Mouse (Mus musculus) adrenal gland, adult 2 months (tissue): ENCODE data around the gene Rmdn3. TPM values are rescaled to one million over a fixed set of nuclear protein-coding genes. Genes with fewer than 3 reads are reported as not detected.
A peak's percentile ranks its signal among the peaks of the same experiment; 100 is the strongest.

Experiments used
- DNase-seq: peaks from one replicate; pipeline ENCODE4 v3.0.0; 2021
- long read RNA-seq: library from polyadenylated mRNA; stranded (forward); transcript quantifications from one replicate; pipeline ENCODE4 v2.0.0, GENCODE M21; 2021
- polyA plus RNA-seq: library from polyadenylated mRNA; depleted of rRNA; stranded (reverse); fragments of >200 nt; gene quantifications from 2 replicates; pipeline ENCODE4 v1.2.3, GENCODE M21; 2012; rRNA removed
- total RNA-seq, 2 experiments: library from RNA; stranded (reverse); gene quantifications; 2 replicates each; pipeline ENCODE4 v1.2.3; 2021

The Rmdn3 gene
- total RNA-seq (10 to 100 TPM; 59.2 to 72.7 TPM), polyA plus RNA-seq (26.6 and 28.5 TPM in 2 replicates)
- long read RNA-seq, transcript Rmdn3-201 (13 exons, 2,249 nt): major isoform, 79 of 87 reads
- long read RNA-seq, partial matches to known transcripts: 3 of 87 reads
- long read RNA-seq, other reads (novel, unspliced or antisense): 5 of 87 reads

DNA sequence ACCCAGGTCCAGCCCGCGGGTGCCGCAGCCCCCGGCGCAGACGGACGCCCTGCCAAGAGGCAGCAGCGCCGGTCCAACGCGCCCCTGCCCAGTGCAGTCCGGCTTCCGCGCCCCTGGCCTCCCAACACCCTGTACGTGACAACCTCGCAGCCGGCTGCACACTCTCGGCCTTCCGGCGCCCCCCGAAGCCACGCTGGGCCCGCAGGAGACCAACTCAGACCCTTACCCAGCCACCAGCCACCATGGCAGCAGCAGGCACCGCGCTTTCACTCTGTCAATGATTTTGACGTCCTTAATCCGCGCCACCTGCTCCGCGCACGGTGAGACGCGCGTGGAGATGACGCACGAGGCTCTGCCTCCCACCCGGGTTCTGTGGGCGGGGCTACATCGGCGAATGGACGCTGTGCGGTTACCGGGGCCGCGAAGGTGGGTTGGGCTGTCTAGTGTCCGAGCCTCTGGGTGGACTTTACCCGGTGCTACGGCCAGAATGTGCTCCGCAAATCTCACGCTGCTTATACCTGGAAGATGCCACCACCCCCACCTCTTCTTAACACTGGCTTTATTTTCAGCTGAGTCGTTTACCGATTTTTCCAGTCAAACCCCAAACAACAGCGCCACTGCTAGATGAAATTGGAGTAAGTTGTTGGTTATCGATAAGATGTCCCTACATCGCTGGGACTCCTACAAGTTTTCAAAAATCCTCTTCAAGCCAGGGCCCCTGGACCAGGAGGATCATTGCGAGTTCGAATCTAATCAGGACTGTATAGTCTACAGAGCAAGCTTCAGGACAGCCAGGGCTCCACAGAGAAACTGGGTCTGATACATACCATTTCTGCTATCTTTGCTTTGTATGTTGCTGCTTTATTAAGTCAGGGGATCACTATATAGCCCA, at the start of gene Rmdn3:
TSS of gene Rmdn3 (minus strand) at position 354 of the 892 bp plus-strand sequence.
- peak; percentile 96 for DNase-seq

DNA sequence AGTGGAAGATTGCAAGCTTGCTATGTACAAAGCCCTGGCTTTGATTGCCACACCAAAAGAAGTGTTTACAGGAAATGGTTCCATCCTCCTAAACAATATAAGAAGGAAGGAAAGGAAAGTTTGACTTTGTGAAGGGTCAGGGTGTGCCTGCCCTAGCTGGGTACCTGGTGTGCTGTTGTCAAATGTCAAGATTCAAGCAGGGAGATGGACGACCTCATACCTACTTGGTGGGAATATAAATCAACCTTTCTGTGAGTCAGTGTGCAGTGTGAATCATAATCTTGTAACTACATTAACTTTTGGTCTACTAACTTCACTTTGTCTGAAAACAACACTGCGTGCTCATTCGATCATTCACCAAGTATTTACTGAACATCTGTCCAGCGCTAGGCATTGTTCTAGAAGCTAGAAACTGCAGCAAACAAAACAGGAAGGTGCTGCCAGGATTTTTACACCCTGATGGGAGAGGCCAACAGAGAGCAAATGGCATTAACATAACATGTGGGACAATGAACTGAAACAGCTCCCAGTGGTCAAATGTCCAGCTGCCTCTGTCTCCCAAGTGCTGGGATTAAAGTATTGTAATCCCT, 47.1 kb upstream of the Rmdn3 start:
- peak; percentile 21 for DNase-seq

DNA sequence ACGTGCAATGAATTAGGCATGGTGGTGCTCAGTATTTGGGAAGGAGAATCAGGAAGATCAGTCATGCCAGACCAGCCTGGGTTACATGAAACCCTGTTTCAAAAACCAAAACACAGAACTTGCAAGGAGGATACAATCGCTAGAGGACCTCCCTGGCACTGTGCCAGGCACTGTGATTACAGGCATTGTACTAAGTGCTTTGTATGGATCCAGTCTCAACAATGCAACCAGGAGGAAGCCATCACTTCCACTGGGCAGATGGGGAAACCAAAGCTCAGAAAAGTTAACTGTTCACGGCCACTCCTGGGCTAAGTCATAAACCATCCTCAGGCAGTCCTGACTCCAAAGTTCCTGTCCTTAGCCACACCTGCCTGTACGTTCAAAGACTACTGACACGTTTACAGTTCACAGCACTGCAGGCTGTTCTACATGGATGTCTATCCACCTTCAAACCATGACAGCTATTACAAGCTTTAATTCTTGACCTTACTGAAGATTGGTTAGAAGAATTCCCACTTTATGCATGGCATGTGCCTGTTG, 46.1 kb upstream of the Rmdn3 start:
- no peak for DNase-seq

DNA sequence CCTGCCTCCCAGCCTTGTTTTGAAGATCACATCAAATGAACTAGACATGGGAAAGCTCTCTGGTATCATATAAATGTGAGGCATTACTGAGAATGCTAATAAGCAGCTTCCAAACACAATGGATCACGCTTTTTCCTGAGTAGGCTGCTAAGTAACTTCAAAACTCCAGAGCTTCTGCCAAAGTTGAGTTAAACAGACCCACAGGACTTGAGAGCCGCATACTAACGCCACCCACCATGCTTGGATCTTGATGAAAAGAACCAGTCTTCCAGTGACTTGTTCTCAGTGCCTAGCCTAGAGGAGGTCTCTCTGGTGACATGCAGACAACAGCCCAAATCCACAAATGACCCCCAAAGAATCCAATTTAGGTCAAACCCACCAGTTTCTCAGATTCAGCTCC, 42.1 kb upstream of the Rmdn3 start:
- no peak for DNase-seq

DNA sequence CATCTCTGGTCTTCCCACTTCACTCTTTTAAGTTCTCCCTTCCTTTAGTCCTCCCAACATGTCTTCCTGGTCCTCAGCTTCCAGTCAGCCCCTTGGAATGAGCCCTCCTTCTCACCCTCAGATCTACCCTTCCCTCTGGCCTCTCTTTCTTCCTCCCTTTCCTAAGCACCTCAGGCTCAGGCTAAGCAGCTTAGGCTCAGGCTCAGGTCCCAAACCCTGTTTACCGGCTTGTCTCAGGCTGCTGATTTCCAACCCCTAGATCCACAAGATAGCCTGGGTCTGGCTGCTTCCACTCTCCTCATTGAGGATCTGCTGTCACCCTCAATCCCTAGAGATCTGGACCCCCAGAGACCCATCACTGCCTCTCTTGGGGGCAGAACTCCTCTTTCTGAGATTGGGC, 41.2 kb upstream of the Rmdn3 start:
- DNase-seq: no peak

DNA sequence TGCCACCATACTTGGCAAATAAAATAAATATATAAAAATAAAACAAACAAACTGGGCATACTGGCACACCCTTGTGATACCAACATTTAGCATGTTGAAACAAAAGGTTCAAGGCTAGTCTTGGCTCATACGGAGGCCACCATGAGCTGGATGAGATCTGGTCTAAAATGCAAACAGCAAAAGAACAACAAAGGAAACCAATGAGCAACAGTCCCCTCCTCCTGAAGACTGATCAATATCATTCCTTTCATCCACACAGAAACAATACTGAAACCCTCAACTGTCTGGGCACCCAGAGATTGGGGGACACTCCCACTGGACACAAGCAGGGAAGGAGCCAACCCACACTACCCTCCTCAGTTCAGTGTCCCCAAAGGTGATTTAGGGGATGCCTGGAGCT, 40.7 kb upstream of the Rmdn3 start:
- DNase-seq: no peak

DNA sequence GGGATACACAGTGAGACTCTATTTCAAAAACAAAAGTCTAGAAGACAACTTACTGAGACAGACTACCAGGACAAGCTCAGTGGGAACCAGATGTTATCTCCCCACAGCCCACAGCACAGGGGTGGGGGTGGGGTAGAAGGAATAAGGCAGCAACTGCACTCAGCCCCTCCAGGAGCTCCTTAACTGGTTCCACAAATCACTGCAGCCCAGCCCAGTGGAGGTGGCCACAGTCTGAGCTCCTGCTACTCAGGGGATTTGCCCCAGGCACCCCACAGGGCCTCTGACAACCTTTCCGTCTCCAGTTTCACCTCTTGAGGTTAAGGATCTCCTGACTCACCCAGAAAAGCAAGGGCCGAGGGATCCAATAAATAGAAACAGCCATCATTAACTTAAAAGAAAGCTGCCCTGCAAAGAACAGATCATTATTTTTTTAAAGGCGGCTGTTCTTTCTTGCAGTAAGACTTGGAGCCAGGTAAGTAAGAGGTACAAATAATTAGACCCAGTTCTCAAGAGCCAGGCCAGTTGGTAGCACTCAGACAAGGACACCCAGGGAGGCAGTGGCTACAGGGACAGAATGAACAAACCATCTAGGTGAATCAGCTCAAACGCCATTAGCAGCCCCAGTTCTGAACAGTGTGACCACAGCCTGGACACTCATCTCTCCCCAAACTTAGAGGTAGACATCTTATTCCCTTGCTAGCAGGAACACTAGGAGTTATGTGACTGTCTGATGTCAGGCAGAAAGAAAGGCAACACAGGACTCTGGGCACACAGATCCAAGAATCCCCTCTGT, 39.7 kb upstream of the Rmdn3 start:
- DNase-seq: peak; percentile 29

DNA sequence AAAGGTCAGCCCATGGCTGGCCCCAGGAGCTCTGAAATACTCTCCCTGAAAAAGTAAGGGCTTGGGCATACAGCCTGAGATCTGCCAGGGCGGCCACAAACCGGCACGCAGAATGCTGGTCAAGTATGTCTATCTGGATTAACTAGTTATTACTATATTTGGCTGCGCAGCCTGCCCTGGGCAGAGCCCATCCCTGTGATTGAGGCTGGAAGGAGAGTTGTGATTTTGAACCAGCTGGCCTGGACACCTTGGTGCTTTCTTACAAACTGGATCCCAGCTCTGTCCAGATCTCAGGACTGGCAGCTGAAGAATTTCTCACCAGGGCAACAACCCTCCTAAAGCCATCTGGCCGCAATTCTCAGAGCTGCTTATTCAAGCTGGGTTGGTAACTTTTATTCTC, 37.3 kb upstream of the Rmdn3 start:
- DNase-seq: no peak

DNA sequence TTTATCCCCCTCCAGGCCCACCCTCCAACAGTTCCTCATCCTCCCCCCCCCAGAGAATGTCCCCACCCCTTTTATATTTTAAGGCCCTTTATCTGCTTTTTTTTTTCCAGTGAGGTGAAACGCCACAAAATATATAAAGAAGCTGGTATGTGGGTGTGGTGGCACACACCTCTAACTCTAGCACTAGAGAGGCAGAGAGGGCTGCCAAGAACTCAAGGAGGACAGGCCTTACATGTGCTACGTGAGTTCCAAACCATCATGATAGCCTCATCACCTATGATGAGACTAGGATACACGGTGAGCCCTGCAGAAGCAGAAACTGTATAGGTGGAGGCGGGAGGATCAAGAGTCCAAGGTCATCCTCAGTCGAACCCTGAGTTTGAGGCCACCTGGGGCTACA, 34.1 kb upstream of the Rmdn3 start:
- no peak for DNase-seq

DNA sequence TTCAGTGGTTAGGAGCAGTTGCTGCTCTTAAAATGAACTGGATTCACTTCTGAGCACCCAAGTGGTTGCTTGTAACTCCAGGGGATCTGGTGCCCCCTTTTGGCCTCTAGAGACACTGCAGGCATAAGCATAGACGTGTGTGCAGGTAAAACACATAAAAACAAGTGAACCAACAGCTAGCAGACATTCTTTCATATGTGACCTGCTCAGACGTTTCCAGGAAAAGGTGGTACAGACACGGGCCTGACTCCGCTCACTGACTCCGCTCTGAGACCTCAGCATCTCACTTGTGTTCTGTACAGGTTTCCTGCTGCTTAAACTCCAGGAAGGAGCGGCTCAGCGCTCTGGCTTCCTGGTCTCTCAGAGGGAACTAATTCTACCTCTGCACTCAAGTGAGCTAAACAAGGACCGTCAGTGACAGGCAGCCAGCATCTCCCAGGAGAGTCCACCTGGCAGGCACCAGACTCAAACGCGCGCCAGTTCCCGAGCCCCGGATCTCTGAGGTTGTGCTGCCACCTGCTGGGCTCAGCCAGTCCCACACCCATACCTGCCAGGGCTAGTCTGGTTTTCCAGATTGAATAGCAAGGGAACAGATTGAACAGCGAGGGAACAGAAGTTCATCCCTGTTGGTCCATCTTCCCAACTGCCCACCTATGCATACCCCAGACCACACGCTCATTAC, 32.3 kb upstream of the Rmdn3 start:
- peak; percentile 87 for DNase-seq

DNA sequence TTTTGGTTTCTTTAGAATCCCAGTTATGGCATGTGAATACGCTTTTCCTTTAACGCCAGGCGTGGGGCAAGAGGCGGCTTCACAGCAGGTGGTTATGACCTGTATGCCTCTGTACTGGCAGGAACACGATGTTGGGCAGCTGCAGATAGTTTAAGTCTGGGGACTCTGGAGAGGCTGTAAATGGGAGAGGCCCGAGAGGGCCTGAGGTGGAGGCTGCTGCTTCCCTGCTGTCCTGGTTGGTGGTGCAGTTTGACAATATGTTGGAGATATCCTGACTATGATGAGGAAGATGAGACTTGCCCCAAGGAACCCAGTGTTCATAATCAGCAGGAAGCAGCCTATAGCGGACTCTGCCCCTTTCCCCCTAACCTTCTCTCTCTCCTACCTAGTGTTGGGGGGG, 26.1 kb upstream of the Rmdn3 start:
- no peak for DNase-seq

DNA sequence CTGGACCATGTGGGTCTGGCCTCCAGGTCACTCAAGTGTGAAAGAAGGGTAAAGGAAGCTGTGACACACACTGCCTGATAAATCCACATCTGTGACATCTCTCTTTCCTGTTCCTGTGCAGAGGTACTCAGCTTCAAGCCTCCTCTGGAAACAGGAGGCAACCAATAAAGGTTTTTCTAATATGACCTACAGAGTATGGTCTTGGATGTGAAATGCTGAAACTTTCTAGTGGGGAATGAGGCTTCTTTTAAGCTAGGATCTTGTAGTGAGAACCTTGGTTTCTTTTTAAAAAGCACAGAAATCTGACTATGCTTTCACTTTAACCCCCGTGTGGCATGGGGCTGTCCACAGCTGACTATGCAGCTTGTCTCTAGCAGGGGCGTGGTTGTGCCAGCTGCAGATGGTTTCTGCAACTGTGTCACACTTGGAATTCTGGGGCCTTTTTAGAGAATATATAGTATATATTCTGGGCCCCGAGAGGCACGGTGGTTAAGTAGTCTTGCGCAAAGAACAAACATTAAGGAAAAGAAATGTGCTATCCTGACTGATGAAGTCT, 20.6 kb upstream of the Rmdn3 start:
- DNase-seq: no peak

DNA sequence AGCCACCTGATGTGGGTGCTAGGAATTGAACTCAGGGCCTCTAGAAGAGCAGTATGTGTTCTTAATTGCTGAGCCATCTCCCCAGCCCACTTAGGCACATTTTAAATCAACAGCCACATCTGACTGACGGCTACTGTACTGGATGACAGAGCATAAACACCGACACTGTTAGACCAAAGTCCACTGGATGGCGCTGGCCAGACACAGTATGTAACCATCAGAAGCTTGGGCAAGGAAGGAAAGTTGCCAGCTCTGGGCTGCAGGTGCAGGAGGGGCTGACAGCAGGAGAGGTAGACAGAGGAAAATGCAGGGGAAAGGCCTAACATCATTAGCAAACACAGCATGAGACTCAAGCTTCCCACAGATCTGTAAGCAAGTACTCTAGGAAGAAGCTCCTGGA, 19.9 kb upstream of the Rmdn3 start:
- DNase-seq: no peak

DNA sequence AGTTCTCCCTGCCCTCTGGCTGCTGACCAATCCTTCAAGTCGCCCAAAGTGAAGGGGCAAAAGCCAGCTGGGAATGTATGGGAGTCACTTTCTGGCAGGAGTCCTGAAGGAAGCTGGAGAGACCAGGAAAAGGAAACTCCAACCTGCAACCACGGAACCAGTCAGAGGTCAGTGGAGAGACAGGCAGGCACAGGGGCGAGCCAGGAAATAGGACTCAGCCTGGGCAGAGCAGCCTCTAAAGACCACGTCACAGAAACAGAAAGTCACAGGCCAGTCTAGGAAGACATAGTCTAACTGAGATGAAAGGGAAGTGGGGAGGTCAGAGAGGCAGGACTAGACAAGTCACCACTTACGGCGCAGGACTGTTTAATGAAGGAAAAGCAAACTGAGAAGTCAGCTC, 18.8 kb upstream of the Rmdn3 start:
- DNase-seq: no peak

DNA sequence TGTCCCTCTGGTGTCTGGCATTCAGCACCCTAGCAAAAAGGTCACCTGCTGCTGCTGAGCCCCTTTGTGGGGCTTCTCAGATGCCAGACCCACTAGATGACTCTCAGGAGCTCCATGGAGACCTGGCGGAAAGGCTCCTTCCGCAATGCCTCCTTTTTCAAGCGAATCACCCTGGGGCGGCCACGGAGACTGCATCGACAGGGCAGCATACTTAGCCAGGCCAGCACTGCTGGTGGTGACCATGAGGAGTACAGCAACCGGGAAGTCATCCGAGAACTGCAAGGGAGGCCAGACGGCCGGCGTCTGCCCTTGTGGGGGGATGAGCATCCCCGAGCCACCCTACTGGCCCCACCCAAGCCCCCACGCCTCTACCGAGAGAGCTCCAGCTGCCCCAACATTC, 18.0 kb upstream of the Rmdn3 start:
- DNase-seq: no peak

DNA sequence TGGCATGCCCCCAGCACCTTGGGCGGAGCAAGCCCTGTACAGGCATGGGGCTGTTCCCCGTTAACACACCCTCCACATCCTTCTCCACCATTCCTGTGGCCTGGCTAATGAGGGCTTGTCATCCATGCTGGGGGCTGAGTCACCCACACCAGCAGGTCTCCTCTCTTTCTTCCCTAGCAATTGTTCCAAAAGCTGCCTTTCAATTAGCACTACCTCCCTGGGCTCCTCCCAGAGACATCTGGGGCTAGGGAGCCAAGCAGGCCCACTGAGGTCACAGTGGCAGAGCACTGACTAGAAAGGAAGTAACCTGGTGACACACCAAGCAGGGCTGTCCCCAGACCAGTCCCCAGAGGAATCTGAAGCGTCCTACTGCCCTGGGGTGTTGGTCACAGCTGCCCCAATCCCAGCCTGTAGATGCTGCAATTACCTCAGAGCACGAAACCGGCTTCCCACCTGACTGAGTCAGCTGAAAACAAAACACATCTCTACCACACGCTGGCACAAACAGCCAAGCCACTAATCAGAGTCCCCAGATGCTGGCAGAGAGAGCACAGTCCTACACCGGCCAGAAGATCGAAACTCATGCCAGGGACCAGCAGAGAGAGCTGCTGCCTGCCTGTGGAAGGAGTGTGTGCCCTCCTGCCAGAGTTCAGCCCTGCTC, 17.3 kb upstream of the Rmdn3 start, which contains the start of gene Gm14137:
TSS of gene Gm14137 (plus strand) at position 519 of the 661 bp plus-strand sequence.
- DNase-seq: no peak

DNA sequence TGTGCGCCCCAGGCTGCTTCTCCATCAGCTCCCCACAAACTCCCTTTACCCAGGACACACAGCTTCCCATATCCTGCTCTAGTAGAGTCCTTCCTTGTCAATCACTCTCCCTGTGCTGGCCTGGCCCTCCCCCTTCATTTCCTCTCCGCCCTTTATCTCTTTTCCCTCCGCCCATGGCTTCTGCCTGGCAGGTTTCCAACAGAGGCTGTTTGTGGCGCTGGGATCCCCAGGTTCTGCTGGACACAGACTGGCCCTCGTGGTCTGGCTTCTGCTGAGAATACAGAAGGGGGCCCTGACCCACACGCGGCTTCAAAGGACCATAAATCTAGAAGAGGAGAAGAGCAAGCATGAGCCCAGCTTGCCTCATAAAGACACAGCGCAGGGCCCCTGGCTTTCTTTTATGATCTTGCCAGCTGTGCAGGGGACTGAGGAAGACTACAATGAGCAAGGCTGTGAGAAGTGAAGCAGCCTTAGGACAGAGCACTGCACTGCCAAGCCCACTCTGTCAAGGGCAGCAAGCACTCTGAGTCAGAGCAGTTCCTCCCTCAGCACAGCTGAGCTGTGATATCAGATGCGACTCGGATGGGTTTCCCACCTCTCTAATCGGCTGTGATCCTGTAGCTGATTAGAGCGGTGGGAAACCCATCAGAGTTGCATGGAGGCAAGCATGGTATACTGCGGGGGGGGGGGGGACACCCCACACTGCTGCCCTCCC, 16.2 kb upstream of the Rmdn3 start:
- DNase-seq: peak; percentile 86

DNA sequence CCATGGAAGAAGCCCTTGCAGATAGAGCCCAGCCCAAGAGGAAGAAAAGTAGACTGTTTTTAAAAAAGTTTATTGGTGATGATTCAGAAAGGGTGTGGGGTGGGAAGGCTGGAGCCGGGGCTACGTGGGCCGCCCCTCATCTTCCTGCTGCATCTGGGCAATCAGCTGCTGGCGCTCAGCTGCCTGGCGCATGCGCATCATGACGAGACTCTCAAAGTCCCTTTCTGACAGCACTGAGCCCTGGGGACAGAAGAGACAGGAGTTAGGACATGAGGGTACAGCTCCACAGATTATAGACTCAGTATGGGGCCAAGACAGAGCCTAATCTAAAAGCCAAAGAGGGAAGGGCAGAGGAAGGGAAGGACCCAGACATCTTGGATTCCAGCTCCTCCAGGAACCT, 15.6 kb upstream of the Rmdn3 start:
- no peak for DNase-seq

DNA sequence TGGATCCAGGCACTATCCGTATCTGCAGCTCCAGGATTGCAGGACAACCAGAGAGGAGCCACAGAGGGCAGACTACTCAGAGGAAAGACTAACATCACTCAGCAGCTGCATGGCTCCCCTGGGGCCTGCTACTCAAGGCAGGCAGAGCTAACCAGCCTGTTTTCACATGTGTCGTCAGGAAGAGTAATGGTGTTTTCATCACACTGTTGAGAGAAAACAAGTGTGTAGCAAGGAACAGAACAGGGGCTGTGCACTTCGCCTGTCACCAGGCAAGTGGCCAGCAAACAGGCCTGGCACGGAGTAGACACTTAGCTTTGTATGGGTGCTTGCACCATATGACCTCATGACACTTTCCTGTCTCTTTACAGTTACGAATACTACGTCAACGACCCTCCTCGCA, 14.7 kb upstream of the Rmdn3 start:
- DNase-seq: no peak

DNA sequence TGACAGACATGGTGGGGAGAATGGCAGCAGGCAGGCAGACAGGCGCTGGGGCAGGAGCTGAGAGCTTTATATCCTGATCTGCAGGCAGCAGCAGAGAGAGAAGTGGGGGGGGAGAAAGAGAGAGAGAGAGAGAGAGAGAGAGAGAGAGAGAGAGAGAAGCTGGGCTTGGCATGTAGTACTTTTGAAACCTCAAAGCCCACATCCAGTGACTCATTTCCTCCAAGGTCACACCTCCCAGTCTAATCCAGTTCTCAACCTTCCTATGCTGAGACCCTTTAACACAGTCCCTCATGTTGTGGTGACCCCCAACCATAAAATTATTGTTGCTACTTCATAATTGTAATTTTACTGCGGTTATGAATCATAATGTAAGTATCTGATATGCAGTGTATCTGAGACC, 13.4 kb upstream of the Rmdn3 start:
- no peak for DNase-seq
